Mouse (Mus musculus) left cerebral cortex, postnatal 14 days (tissue): ENCODE measurements at regions not wholly inside any gene's neighbourhood (a gene's known extent, or its start where the extent isn't known, plus 50 kb on each side); places are given as distances from the start of the nearest gene placed in this dataset.

Experiments
- DNase-seq, 2 experiments: peaks; one replicate each; pipeline ENCODE4 v3.0.0; 2021 to 2022; ENCODE audit warnings: low spot score in 2 of 2, mixed read lengths in 1 of 2
- intact Hi-C: fragments of 180-260 bp; cut with DNase I; formaldehyde crosslinking; loops from one replicate; pipeline ENCODE4 v1.15.1; 2025

GRCm38 (mm10) chr1:100878065-100878464 lies 1105.5 kb downstream of the Cntnap5b start:
- intact Hi-C loops, result no loop called here
- DNase-seq, result no peak

DNA sequence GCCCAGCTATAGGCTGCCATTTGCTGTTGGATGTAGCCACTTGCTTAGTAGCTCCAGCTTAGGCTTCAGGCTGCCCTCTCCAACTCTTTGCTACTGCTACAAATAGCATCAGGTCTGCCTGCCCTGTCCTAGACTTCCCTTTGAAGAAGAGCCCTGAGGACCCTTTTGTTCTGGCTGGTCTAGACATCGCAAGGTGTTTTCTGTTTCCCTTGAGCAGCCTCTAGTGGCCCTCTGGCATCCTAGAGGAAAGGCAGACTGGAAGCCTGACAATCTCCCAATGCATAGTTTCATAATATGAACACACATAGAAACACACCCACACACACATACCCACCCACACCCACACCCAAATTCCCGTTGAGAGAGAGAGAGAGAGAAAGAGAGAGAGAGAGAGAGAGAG lies 1114.8 kb downstream of the Cntnap5b start:
- intact Hi-C loops, result no loop called here

GRCm38 (mm10) chr1:100888337-100888736 lies 1115.8 kb downstream of the Cntnap5b start:
- intact Hi-C loops, result no loop called here
- no peak for DNase-seq

More for the DNA sequence above, 1114.8 kb downstream of the Cntnap5b start:
- DNase-seq, result peak; percentile 0 to 2

DNA sequence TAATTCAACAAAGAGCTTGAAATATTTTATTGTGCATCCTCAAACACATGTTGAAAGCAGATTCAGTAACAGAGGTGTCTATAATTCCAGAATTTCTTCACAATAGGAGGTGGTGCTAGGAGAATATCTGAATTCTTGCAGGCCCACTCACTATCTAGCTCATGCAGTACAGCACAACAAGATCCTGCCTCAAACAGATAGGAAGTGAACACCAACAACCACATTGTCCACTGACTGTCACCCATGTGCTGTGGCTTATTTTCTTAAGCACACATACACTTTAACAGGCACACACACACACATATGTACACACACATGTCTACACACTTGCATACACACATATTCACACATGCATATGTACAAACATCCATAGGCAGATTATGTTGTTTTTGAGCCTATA lies 1150.3 kb downstream of the Cntnap5b start:
- no peak for DNase-seq
- intact Hi-C loops, result no loop called here

DNA sequence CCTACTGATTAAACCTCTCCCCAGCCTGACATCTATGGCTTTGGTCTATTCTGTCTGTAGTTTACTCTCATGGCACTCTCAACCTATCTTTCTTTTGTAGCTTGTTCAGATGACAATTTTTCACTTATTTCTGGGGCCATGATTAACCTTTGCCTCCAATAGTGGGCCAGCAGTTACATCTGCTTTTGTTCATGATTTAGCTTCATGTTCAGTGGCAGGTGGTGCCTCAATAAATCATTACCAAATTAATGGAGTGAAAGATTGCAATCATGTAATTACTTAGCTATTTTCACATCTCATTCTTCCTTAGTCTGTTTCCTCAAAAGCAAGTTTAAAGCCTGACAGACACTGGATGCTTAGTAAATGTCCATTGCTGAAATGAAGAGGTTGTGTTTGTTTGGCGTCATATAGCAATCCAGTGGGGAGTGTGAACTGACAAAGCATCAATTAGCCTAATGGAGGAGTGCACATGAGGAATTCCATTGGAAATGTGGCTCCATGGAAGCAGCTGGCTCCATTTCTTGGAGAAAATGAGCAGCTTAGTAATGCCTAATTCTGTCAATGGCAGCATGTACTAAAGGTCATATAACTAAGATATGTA lies 1155.7 kb downstream of the Cntnap5b start:
- no peak for DNase-seq
- intact Hi-C loops, result no loop called here

DNA sequence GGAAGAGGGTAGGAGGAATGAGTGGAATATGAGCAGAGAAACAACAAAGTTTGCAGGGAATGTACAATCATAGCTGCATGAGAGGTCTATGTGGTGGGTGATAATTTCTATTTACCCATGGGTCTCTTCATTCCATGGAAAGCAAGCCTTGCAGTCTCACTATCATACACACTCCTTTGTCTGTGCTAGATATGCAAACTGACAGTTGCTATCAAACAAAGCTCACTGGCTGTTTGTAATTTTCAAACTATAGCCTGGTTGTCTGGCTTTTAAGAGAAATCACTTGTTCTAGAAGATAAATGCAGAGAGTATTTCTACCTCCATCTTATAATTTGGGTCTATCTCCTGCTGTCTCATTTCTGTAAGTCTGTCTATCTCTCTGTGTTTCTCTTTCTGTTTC lies 1194.7 kb downstream of the Cntnap5b start:
- intact Hi-C loops, result no loop called here
- no peak for DNase-seq

DNA sequence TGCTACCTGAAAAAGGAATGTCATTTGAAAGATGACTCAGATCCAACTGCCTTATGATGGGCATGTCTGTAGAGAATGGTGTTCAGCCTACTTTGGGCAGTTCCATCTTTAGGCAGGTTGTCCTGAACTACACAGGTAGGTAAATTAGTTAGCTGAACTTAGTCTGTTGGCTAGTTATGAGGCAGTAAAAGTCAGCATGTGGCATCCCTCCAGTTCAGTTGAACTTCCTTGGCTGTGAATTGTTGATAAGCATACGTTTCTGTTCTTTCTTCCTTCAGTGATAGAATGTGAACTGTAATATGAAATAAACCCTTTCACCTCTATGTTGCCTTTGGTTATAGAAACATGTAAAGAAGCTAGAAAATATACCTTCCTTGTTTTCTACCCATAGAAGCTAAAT lies 1198.8 kb downstream of the Cntnap5b start:
- DNase-seq, result no peak
- intact Hi-C loops, result no loop called here

DNA sequence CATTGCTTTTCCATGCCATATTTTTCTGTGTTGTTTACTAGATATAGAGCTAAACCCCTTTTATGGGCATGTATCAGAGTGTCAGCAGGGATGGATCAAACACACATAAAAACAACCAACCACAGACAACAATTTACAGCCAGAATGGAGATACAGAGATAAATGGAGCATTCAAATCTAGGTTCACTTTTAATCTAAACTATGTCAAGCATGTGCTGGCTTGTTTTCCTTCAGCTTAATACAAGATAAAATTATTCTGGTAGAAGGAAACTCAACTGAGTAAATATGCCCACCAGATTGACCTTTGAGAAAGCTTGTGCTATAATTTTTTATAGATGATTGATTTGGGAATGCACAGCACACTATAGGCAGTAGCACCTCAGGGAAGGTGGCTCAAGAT lies 1199.7 kb downstream of the Cntnap5b start:
- intact Hi-C loops, result no loop called here
- DNase-seq, result no peak

DNA sequence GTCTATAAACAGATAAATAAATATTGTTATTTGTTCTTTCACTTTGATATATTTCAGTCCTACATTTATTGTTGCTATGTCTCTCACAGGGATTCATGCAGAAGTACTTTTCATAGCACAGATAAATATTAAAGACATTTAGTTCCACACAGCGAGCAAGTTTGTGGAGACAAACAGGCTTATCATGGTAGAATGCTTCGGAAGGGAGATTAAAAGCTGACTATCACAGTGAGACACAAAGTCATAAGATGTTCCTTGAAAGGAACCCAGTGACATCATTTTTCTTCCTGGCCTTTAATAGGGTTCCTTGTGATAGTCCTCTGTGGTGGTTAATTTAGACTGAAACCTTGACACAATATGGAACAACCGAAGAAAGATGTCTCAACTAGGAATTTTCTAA lies 1201.1 kb downstream of the Cntnap5b start:
- intact Hi-C loops, result no loop called here
- DNase-seq, result no peak
